In genomic region chr5:76413886-76414285, GRCm38 (mm10) we compare ENCODE assay signal across 14 mouse cellular contexts. TPM values are rescaled to one million over a fixed set of nuclear protein-coding genes. Genes with fewer than 3 reads are reported as not detected.
A peak's percentile ranks its signal among the peaks of the same experiment; 100 is the strongest.
DNase-seq lines count a peak whose midpoint lies in the region; ATAC-seq and TF ChIP-seq lines count a peak whose summit lies in the region.
"Had no signal": no experiment of that assay in that cellular context is flagged by ENCODE, and none has a peak within 500 bp of the region (broad histone marks: within the 10 kb centered on the region; RNA-seq: fewer than 3 reads in every experiment).

No protein-coding gene starts in this region.

- no peaks in the 10 kb centered on the region for H3K4me1 ChIP-seq in embryonic facial prominence, embryonic 11.5 days (ENCODE audit: control insufficient read depth, insufficient read depth, low read length)
- H3K4me1 ChIP-seq in embryonic facial prominence, embryonic 10.5 days, result 0 out of 2 replicates have a peak, but pooled peaks cover 2% of the 10 kb centered on the region
- H3K4me1 ChIP-seq in MEL (ENCODE audit: control insufficient read depth in 1 of 2, insufficient read depth in 2 of 2, low read length in 2 of 2), result no peaks in the 10 kb centered on the region
- H3K4me1 ChIP-seq: embryonic facial prominence, embryonic 15.5 days had no signal

- H3K27ac ChIP-seq in embryonic facial prominence, embryonic 11.5 days (replicated peaks; ENCODE audit: low read depth, low read length), result no peak overlapping the region
- H3K27ac ChIP-seq in embryonic facial prominence, embryonic 10.5 days (replicated peaks), result no peak overlapping the region
- H3K27ac ChIP-seq in MEL (ENCODE audit: control insufficient read depth, low read depth, low read length), result no peak overlapping the region
- H3K27ac ChIP-seq: embryonic facial prominence, embryonic 15.5 days had no signal

- no peak for TF ChIP-seq POLR2A in MEL (IDR thresholded peaks at IDR 0.05; ENCODE audit: control insufficient read depth in 1 of 2, insufficient read depth in 1 of 2, low read depth in 1 of 2, low read length in 2 of 2, poor library complexity in 1 of 2)

- no peaks in the 10 kb centered on the region for H3K79me2 ChIP-seq in MEL (ENCODE audit: control insufficient read depth, insufficient read depth, low read length, poor library complexity)

- H3K27me3 ChIP-seq in embryonic facial prominence, embryonic 11.5 days (ENCODE audit: control insufficient read depth, insufficient read depth, low read length), result no peaks in the 10 kb centered on the region
- no peaks in the 10 kb centered on the region for H3K27me3 ChIP-seq in embryonic facial prominence, embryonic 10.5 days (replicated peaks; ENCODE audit: low read depth, poor library complexity, severe bottlenecking)
- peaks cover 5 to 6% of the 10 kb centered on the region in 2 experiments for H3K27me3 ChIP-seq in MEL (ENCODE audit: control insufficient read depth in 1 of 2, insufficient read depth in 2 of 2, low read length in 2 of 2)
- H3K27me3 ChIP-seq: embryonic facial prominence, embryonic 15.5 days had no signal

- H3K4me2 ChIP-seq in embryonic facial prominence, embryonic 11.5 days (ENCODE audit: low read depth, low read length), result no peak overlapping the region
- H3K4me2 ChIP-seq: embryonic facial prominence, embryonic 15.5 days had no signal

- TF ChIP-seq CTCF in MEL (IDR thresholded peaks at IDR 0.05 in 2 of 3, conservative IDR thresholded peaks at IDR 0.05 in 1 of 3; ENCODE audit: control insufficient read depth in 1 of 3, insufficient read depth in 1 of 3, low read depth in 2 of 3, low read length in 3 of 3, poor library complexity in 1 of 3, severe bottlenecking in 1 of 3), result peak in 2 of 3 experiments; percentile 15 to 67; a peak in 2 of 6 replicates

- no peaks in the 10 kb centered on the region for H3K9me3 ChIP-seq in embryonic facial prominence, embryonic 11.5 days (replicated peaks; ENCODE audit: control insufficient read depth, low read length)
- H3K9me3 ChIP-seq in embryonic facial prominence, embryonic 10.5 days, result no peaks in the 10 kb centered on the region
- H3K9me3 ChIP-seq in MEL (replicated peaks; ENCODE audit: insufficient read depth, low read length), result no peaks in the 10 kb centered on the region
- H3K9me3 ChIP-seq: embryonic facial prominence, embryonic 15.5 days had no signal

- DNase-seq in embryonic facial prominence, embryonic 11.5 days (ENCODE audit: low spot score), result peak; percentile 36
- no peak for DNase-seq in embryonic facial prominence, embryonic 10.5 days (ENCODE audit: low spot score)
- DNase-seq in layer of hippocampus, adult 11-12 months (ENCODE audit: low spot score), result peak; percentile 17
- DNase-seq in layer of hippocampus, adult 8-10 months (ENCODE audit: low spot score in 2 of 2), result no peak
- peak; percentile 27 for DNase-seq in MEL (ENCODE audit: low read depth, low spot score)
- DNase-seq in lung, postnatal 14 days, result peak; percentile 9
- no peak for DNase-seq in ovary, postnatal 14 days (ENCODE audit: low spot score)
- no peak for DNase-seq in gastrocnemius, adult 8-10 months (ENCODE audit: low spot score in 2 of 2)

- no peaks in the 10 kb centered on the region for H3K36me3 ChIP-seq in embryonic facial prominence, embryonic 11.5 days (replicated peaks; ENCODE audit: control insufficient read depth, insufficient read depth, low read depth, low read length)
- no peaks in the 10 kb centered on the region for H3K36me3 ChIP-seq in embryonic facial prominence, embryonic 10.5 days (replicated peaks)
- no peaks in the 10 kb centered on the region for H3K36me3 ChIP-seq in MEL (ENCODE audit: control insufficient read depth in 1 of 2, insufficient read depth in 2 of 2, low read length in 2 of 2)
- H3K36me3 ChIP-seq: embryonic facial prominence, embryonic 15.5 days had no signal

- TF ChIP-seq EP300 in MEL (IDR thresholded peaks at IDR 0.05; ENCODE audit: low read depth in 1 of 2, low read length in 2 of 2), result no peak

- no peak overlapping the region for H3K9ac ChIP-seq in embryonic facial prominence, embryonic 11.5 days (replicated peaks; ENCODE audit: low read length)
- H3K9ac ChIP-seq in MEL (ENCODE audit: control insufficient read depth, low read depth, low read length, poor library complexity, severe bottlenecking), result no peak overlapping the region
- H3K9ac ChIP-seq: embryonic facial prominence, embryonic 15.5 days had no signal

- no peak overlapping the region for H3K4me3 ChIP-seq in embryonic facial prominence, embryonic 11.5 days (ENCODE audit: low read depth, low read length)
- no peak overlapping the region for H3K4me3 ChIP-seq in embryonic facial prominence, embryonic 10.5 days
- no peak overlapping the region for H3K4me3 ChIP-seq in MEL (ENCODE audit: control insufficient read depth in 1 of 2, insufficient read depth in 1 of 2, low read depth in 2 of 2, low read length in 2 of 2)
- H3K4me3 ChIP-seq: embryonic facial prominence, embryonic 15.5 days; myocyte had no signal

- no peak for ATAC-seq in embryonic facial prominence, embryonic 11.5 days (replicated peaks; ENCODE audit: insufficient number of reproducible peaks, low FRiP score, low TSS enrichment, low read depth)

- 86% methylated on average over 3 of the region's 3 CpGs for WGBS in embryonic facial prominence, embryonic 11.5 days
- 87% methylated on average over 3 of the region's 3 CpGs for WGBS in embryonic facial prominence, embryonic 10.5 days

- peak; percentile 79 for TF ChIP-seq RAD21 in MEL (IDR thresholded peaks at IDR 0.05; ENCODE audit: low read depth, low read length)

TF ChIP-seq in MEL, 35 proteins besides CTCF, POLR2A, EP300 and RAD21:
- TF ChIP-seq SMC3 (IDR thresholded peaks at IDR 0.05; ENCODE audit: low read depth, low read length), result peak; percentile 87
- TF ChIP-seq UBTF (IDR thresholded peaks at IDR 0.05; ENCODE audit: borderline replicate concordance, insufficient read depth, low read depth, low read length), result no peak
- TF ChIP-seq SIN3A (IDR thresholded peaks at IDR 0.05; ENCODE audit: low read length), result no peak
- TF ChIP-seq ZC3H11A (IDR thresholded peaks at IDR 0.05; ENCODE audit: low read depth, low read length), result peak; percentile 76

RNA-seq across cellular contexts. Expression of gene Nmu, which starts 50.3 kb away (rescaled TPM):
- polyA plus RNA-seq in embryonic facial prominence, embryonic 11.5 days (2014; fragmentation: Nextera tagmentation; extraction: Ambion mirVana), result 0.35 and 0.45 TPM in 2 replicates
- polyA plus RNA-seq in embryonic facial prominence, embryonic 10.5 days (2016; fragmentation: Nextera tagmentation; extraction: Ambion mirVana), result 0.38 and 0.67 TPM in 2 replicates
- not detected for total RNA-seq in layer of hippocampus, adult 8-10 months (2022)
- not detected in 2 replicates for total RNA-seq in MEL (2012; rRNA removed)
- polyA plus RNA-seq in MEL (2012; ENCODE audit: insufficient read depth in 1 of 2, insufficient read length in 2 of 2, low read depth in 1 of 2, low replicate concordance in 2 of 2, missing spikeins in 1 of 2), result not detected
- not detected for total RNA-seq in gastrocnemius, adult 8-10 months (2022)
- total RNA-seq: layer of hippocampus, postnatal 14 days had no signal
- polyA plus RNA-seq: heart, embryonic 16.5 days; liver, embryonic 16.5 days; myocyte; testis, adult 2 months had no signal

Comparison
In these comparisons a context has a peak if more than half of its experiments do, and no peak if none do; other contexts are left out.
1. DNase-seq: peak in embryonic facial prominence, embryonic 11.5 days (single experiment), layer of hippocampus, adult 11-12 months (single experiment), MEL (single experiment) and lung, postnatal 14 days (single experiment); none in embryonic facial prominence, embryonic 10.5 days (single experiment), layer of hippocampus, adult 8-10 months (0 of 2), ovary, postnatal 14 days (single experiment) and gastrocnemius, adult 8-10 months (0 of 2).